Mouse (Mus musculus) erythroblast, embryonic 14.5 days (primary cell): ENCODE data around the gene P2rx7. TPM values are rescaled to one million over a fixed set of nuclear protein-coding genes. Genes with fewer than 3 reads are reported as not detected.
A peak's percentile ranks its signal among the peaks of the same experiment; 100 is the strongest.
"Not testable (repeated sequence)": the region's sequence is repeated elsewhere in the genome, so short reads cannot be mapped to it uniquely, and the experiment has no call there.

Experiments
- H3K27me3 ChIP-seq: 2 replicates; pipeline ENCODE4 v1.6.1; 2012; ENCODE audit warnings: inconsistent platforms; ENCODE audit not compliant: control insufficient read depth
- H3K36me3 ChIP-seq: 2 replicates; pipeline ENCODE4 v1.6.1; 2012; ENCODE audit warnings: mild to moderate bottlenecking, inconsistent platforms; ENCODE audit not compliant: control insufficient read depth
- H3K4me1 ChIP-seq: 2 replicates; pipeline ENCODE4 v1.6.1; 2012; ENCODE audit warnings: inconsistent platforms; ENCODE audit not compliant: control insufficient read depth
- H3K4me3 ChIP-seq: replicated peaks from 2 replicates; pipeline ENCODE3; 2012; ENCODE audit warnings: moderate library complexity, mild to moderate bottlenecking, inconsistent platforms
- H3K9me3 ChIP-seq: 2 replicates; pipeline ENCODE4 v1.6.1; 2012; ENCODE audit warnings: low read length, inconsistent platforms, mixed read lengths; ENCODE audit not compliant: control insufficient read depth
- GATA1 ChIP-seq: IDR thresholded peaks from 2 replicates; pipeline ENCODE4 v1.6.1; 2012; ENCODE audit warnings: low read length, inconsistent platforms, mixed read lengths
- TAL1 ChIP-seq: IDR thresholded peaks from 3 replicates; pipeline ENCODE4 v1.6.1; 2012; ENCODE audit warnings: low read length, inconsistent platforms, mixed read lengths
- polyA plus RNA-seq: library from polyadenylated mRNA; stranded (reverse); fragments of >175 nt; gene quantifications from 2 replicates; pipeline ENCODE4 v1.2.3, GENCODE M21; 2012

The P2rx7 gene
- polyA plus RNA-seq, 1 experiment: not detected

GRCm38 (mm10) chr5:122639517-122639916 is 4.2 kb upstream of the P2rx7 start:
- Histone ChIP-seq H3K36me3 (no peaks in the 10 kb centered on the region), H3K4me1 (peaks cover 15% of the 10 kb centered on the region), H3K9me3 (no peaks in the 10 kb centered on the region), H3K27me3 (peaks cover 6% of the 10 kb centered on the region), H3K4me3 (no peak overlapping the region)
- TF ChIP-seq TAL1: no peak
- TF ChIP-seq GATA1: no peak

DNA sequence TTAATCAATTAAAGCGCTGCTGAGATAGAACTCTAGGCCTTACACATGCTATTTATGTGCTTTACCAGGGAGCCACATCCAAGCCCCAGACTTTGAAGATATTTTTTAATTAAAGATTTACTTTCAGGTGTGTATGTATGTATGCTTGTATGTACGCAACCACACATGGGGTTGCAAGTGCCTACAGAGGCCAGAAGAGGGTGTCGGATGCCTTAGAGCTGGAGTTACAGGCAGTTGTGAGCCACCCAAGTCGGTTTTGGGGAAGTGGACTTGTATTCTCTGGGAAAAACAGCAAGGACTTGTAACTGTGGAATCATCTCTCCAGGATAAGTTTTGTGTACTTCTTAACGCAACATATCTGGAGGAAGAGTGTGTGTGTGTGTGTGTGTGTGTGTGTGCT is 3.7 kb upstream of the P2rx7 start:
- H3K27me3 ChIP-seq: peaks cover 6% of the 10 kb centered on the region
- TF ChIP-seq GATA1 (no peak), TAL1 (no peak)
- H3K9me3 ChIP-seq: no peaks in the 10 kb centered on the region
- H3K36me3 ChIP-seq: no peaks in the 10 kb centered on the region
- peaks cover 16% of the 10 kb centered on the region for H3K4me1 ChIP-seq
- no peak overlapping the region for H3K4me3 ChIP-seq

GRCm38 (mm10) chr5:122644111-122644607 is 448 bp downstream of the P2rx7 start:
- H3K36me3 ChIP-seq: no peaks in the 10 kb centered on the region
- H3K4me1 ChIP-seq: peaks cover 12% of the 10 kb centered on the region
- H3K9me3 ChIP-seq: peaks cover 5% of the 10 kb centered on the region
- H3K27me3 ChIP-seq: peaks cover 13% of the 10 kb centered on the region
- H3K4me3 ChIP-seq: no peak overlapping the region
- TF ChIP-seq GATA1 (no peak), TAL1 (no peak)

DNA sequence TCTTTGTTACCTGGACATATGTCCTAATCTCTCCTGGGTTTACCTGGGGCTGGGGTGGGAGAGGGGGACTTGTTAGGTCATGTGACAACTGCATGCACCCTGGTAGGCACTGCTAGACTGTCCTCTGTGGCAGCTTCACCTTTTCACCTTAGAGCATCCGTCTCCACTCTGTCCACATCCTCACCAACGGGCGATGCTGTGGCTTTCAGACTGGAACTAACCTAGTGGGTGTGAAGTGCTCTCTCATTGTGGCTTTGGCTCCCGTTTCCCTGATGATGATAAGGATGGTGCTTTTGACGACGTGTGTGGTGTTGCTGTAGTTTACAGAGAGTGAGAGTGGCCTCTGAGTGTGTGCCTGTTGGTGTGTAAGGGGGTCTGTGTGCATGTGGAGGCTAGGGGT is 1.6 kb downstream of the P2rx7 start:
- TF ChIP-seq GATA1: no peak
- TF ChIP-seq TAL1: no peak
- Histone ChIP-seq H3K4me3 (no peak overlapping the region), H3K4me1 (peaks cover 16% of the 10 kb centered on the region)

DNA sequence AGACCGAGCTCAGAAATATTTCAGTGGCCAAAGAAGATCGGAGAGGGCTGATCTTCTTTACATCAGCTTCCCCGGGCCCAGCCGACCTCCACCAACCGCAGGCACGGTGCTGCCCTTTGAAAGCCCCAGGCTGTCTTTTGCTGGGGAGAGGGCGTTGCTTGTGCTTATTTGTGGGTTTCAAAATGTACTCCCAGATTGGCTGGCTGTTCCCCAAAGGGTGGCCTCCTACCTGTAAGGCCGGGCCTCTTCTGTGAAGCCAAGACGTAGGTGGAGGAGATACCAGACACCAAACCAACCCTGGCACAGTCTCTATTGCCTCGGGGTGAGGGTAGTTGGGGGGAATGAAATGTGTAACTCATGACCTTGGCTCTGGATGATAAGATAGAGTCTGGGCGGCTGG is 2.3 kb downstream of the P2rx7 start:
- peaks cover 5% of the 10 kb centered on the region for H3K9me3 ChIP-seq
- TF ChIP-seq GATA1 (no peak), TAL1 (no peak)
- H3K27me3 ChIP-seq: peaks cover 22% of the 10 kb centered on the region
- peaks cover 16% of the 10 kb centered on the region for H3K4me1 ChIP-seq
- H3K36me3 ChIP-seq: no peaks in the 10 kb centered on the region
- no peak overlapping the region for H3K4me3 ChIP-seq

More for the DNA sequence above, 1.6 kb downstream of the P2rx7 start:
- Histone ChIP-seq H3K36me3 (no peaks in the 10 kb centered on the region), H3K9me3 (peaks cover 5% of the 10 kb centered on the region), H3K27me3 (peaks cover 20% of the 10 kb centered on the region)

DNA sequence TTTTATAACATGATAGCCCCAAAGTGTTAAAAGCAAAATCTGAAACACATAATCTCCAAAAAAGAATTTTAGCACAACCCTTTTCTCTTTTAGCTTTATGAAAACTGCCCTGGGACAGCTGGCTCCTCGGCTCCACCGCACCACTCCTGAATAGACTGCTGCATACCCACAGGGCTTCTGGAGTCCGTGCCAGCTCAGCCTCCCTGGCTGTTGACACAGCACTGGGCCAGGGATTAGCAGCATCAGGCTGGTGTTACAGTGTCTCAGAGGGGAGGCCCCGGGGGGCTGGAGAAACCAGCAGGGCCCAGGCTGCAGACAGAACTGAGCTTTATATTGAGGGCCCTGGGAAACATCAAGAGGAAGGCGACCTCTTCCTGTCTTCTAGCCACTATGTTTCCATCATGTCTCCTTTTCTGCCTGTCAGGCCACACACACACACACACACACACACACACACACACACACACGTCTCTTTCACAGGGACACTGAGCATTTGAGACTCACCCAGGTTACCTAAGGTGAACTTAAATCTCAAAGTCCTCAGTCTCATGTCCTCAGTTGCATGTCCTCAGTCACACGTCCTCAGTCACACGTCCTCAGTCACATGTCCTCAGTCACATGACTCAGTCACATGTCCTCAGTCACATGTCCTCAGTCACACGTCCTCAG is 3.7 kb downstream of the P2rx7 start:
- Histone ChIP-seq H3K4me3 (no peak overlapping the region), H3K27me3 (peaks cover 22% of the 10 kb centered on the region), H3K4me1 (peaks cover 26% of the 10 kb centered on the region), H3K36me3 (no peaks in the 10 kb centered on the region), H3K9me3 (peaks cover 5% of the 10 kb centered on the region)
- TF ChIP-seq GATA1 (no peak), TAL1 (no peak)

- H3K27me3 ChIP-seq: peaks cover 22% of the 10 kb centered on the region
- H3K4me3 ChIP-seq, H3K9me3 ChIP-seq, H3K36me3 ChIP-seq: not testable (repeated sequence)
- H3K4me1 ChIP-seq: peaks cover 31% of the 10 kb centered on the region
Measured at GRCm38 (mm10) chr5:122647952-122648374, 4.3 kb downstream of the P2rx7 start.

DNA sequence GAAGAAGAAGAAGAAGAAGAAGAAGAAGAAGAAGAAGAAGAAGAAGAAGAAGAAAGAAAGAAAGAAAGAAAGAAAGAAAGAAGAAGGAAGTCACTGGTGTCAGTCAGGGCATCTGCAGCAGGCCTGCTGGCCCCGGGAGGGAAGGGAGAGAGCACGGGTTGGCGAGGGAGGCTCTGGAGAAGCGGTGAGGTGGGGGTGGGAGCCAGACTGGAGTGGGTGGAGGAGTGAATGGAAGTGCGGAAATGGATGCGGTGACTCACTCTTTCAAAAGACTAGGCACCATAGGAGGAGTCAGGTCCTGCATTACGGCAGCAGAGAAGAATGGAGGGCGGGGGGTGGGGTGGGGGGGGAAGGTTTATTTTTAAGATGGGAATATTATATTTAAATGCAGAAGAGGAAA is 5.6 kb downstream of the P2rx7 start:
- TF ChIP-seq GATA1 (no peak), TAL1 (no peak)
- Histone ChIP-seq H3K27me3 (peaks cover 16% of the 10 kb centered on the region), H3K4me3 (no peak overlapping the region), H3K36me3 (no peaks in the 10 kb centered on the region), H3K4me1 (peaks cover 38% of the 10 kb centered on the region), H3K9me3 (peaks cover 5% of the 10 kb centered on the region)

DNA sequence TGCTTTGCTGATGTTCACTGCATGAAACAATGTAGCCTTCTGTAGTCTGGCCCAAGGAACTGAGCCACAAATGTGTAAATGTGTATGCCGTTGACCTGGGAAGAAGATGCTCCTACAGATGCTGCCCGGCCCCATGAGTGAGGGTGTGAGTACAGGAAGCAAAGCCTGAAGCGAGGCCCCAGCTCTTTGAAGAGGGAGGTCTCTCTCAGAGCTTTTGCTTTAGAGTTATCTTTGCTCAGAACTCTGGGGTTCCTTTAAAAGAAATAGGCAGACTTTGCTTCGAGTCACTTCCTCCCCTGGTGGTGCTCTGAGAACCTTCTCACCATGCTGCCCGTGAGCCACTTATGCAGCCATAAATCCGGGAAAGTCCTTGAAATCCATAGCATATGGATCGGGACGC is 6.4 kb downstream of the P2rx7 start:
- Histone ChIP-seq H3K4me1 (peaks cover 38% of the 10 kb centered on the region), H3K27me3 (peaks cover 16% of the 10 kb centered on the region), H3K36me3 (no peaks in the 10 kb centered on the region), H3K9me3 (peaks cover 5% of the 10 kb centered on the region), H3K4me3 (no peak overlapping the region)
- TF ChIP-seq TAL1: no peak
- TF ChIP-seq GATA1: no peak

DNA sequence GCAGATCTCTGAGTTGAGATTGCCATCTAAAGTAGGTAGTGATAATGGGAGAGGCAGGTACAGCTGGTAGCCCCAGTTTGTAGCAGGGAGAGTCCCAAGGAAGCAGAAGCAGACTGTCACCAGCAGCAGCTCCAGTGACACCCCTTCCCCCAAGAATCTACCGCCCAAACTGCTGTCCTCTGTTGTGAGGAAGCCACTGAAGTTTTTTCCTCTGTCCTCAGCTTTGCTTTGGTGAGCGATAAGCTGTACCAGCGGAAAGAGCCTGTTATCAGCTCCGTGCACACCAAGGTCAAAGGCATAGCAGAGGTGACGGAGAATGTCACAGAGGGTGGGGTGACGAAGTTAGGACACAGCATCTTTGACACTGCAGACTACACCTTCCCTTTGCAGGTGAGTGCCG is 8.8 kb downstream of the P2rx7 start:
- Histone ChIP-seq H3K4me3 (peak overlapping the region; percentile 0), H3K36me3 (no peaks in the 10 kb centered on the region), H3K27me3 (peaks cover 16% of the 10 kb centered on the region), H3K9me3 (peaks cover 5% of the 10 kb centered on the region), H3K4me1 (peaks cover 36% of the 10 kb centered on the region)
- TF ChIP-seq GATA1 (peak; percentile 61), TAL1 (peak; percentile 61)
